Mouse (Mus musculus) mesoderm, embryonic 11.5 days (tissue): Measurements from ENCODE around the gene Gramd4.
"Not testable (repeated sequence)": the region's sequence is repeated elsewhere in the genome, so short reads cannot be mapped to it uniquely, and the experiment has no call there.

Experiments
- DNase-seq: peaks from one replicate; pipeline ENCODE4 v3.0.0-alpha.2; 2012; ENCODE audit warnings: low read depth, low spot score

Gene Gramd4

GRCm38 (mm10) chr15:86051152-86051551 lies 6.3 kb upstream of the Gramd4 start:
- DNase-seq = no peak

GRCm38 (mm10) chr15:86051878-86052478 lies 5.5 kb upstream of the Gramd4 start:
- no peak for DNase-seq

GRCm38 (mm10) chr15:86053890-86054536 lies 3.5 kb upstream of the Gramd4 start:
- peak; percentile 86 for DNase-seq

GRCm38 (mm10) chr15:86054861-86055260 lies 2.6 kb upstream of the Gramd4 start:
- not testable (repeated sequence) for DNase-seq

- no peak for DNase-seq
These were observed 1.2 kb upstream of the Gramd4 start for GRCm38 (mm10) chr15:86056221-86056760.

- DNase-seq = no peak
These were observed 413 bp downstream of the Gramd4 start for GRCm38 (mm10) chr15:86057908-86058307.

GRCm38 (mm10) chr15:86058394-86058915 lies 960 bp downstream of the Gramd4 start:
- peak; percentile 87 for DNase-seq

GRCm38 (mm10) chr15:86058931-86059834 lies 1.7 kb downstream of the Gramd4 start:
- peak; percentile 45 for DNase-seq

- DNase-seq = no peak
These were observed 2.4 kb downstream of the Gramd4 start for GRCm38 (mm10) chr15:86059835-86060380.

- no peak for DNase-seq
These were observed 3.1 kb downstream of the Gramd4 start for GRCm38 (mm10) chr15:86060581-86060980.

GRCm38 (mm10) chr15:86061221-86061620 lies 3.7 kb downstream of the Gramd4 start:
- no peak for DNase-seq

GRCm38 (mm10) chr15:86061848-86062481 lies 4.5 kb downstream of the Gramd4 start:
- DNase-seq = no peak

- no peak for DNase-seq
These were observed 6.8 kb downstream of the Gramd4 start for GRCm38 (mm10) chr15:86064191-86064849.

GRCm38 (mm10) chr15:86064850-86065229 lies 7.3 kb downstream of the Gramd4 start:
- no peak for DNase-seq

- DNase-seq = no peak
These were observed 7.9 kb downstream of the Gramd4 start for GRCm38 (mm10) chr15:86065367-86065766.

GRCm38 (mm10) chr15:86066836-86067580 lies 9.5 kb downstream of the Gramd4 start:
- no peak for DNase-seq

GRCm38 (mm10) chr15:86067581-86067910 lies 10.1 kb downstream of the Gramd4 start:
- no peak for DNase-seq

GRCm38 (mm10) chr15:86067941-86068495 lies 10.5 kb downstream of the Gramd4 start:
- DNase-seq = no peak

- no peak for DNase-seq
These were observed 11.7 kb downstream of the Gramd4 start for GRCm38 (mm10) chr15:86069011-86069791.
